Mouse (Mus musculus) intestine, postnatal 0 days (tissue): ENCODE measurements around the gene Cd63. TPM values are rescaled to one million over a fixed set of nuclear protein-coding genes. Genes with fewer than 3 reads are reported as not detected.

ENCODE experiments used
- ATAC-seq: fragments of 200-750 bp; cut with Nextera tagmentation; 2 replicates; pipeline ENCODE4 v1.8.0; 2017; ENCODE audit warnings: mild to moderate bottlenecking, moderate TSS enrichment, moderate library complexity
- H3K27ac ChIP-seq: fragments of 300-500 bp; sonication (generic); 2 replicates; pipeline ENCODE4 v1.5.1; 2014; ENCODE audit warnings: mild to moderate bottlenecking, low read depth, low read length, moderate library complexity
- H3K27me3 ChIP-seq: fragments of 300-500 bp; sonication (generic); replicated peaks from 2 replicates; pipeline ENCODE4 v1.6.1; 2014; ENCODE audit warnings: low read length, mixed read lengths; ENCODE audit not compliant: control insufficient read depth, insufficient read depth
- H3K36me3 ChIP-seq: fragments of 300-500 bp; sonication (generic); 2 replicates; pipeline ENCODE4 v1.6.1; 2014; ENCODE audit warnings: mild to moderate bottlenecking, moderate library complexity; ENCODE audit not compliant: control insufficient read depth, insufficient read depth
- H3K4me1 ChIP-seq: fragments of 300-500 bp; sonication (generic); replicated peaks from 2 replicates; pipeline ENCODE4 v1.6.1; 2014; ENCODE audit warnings: antibody characterized with exemption, low read length, mixed read lengths; ENCODE audit not compliant: control insufficient read depth, insufficient read depth
- H3K4me2 ChIP-seq: fragments of 300-500 bp; sonication (generic); replicated peaks from 2 replicates; pipeline ENCODE4 v1.6.1; 2014; ENCODE audit warnings: low read depth, mild to moderate bottlenecking, moderate library complexity
- H3K4me3 ChIP-seq: fragments of 300-500 bp; sonication (generic); 2 replicates; pipeline ENCODE4 v1.5.1; 2014; ENCODE audit warnings: low read depth, low read length
- H3K9ac ChIP-seq: fragments of 300-500 bp; sonication (generic); 2 replicates; pipeline ENCODE4 v1.6.1; 2014; ENCODE audit warnings: mild to moderate bottlenecking, low read depth, low read length
- H3K9me3 ChIP-seq: fragments of 300-500 bp; sonication (generic); 2 replicates; pipeline ENCODE4 v1.6.1; 2016; ENCODE audit warnings: mixed run types; ENCODE audit not compliant: control insufficient read depth
- CTCF ChIP-seq: sonication (generic); IDR thresholded peaks from 2 replicates; pipeline ENCODE4 v1.5.1; 2016; ENCODE audit warnings: low read depth, mild to moderate bottlenecking, control low read depth, antibody characterized with exemption, moderate library complexity
- WGBS: fragments of 180-500 bp; shearing (Covaris S2); extraction: QIAGEN DNeasy Blood & Tissue Kit; methylation state at CpG from one replicate; pipeline ENCODE4 v1.1.7; 2014; 5-methylcytosine and 5-hydroxymethylcytosine counted together
- polyA plus RNA-seq: library from polyadenylated mRNA; unstranded; fragments of >200 nt; fragmentation: Nextera tagmentation; extraction: Ambion mirVana; gene quantifications from 2 replicates; pipeline ENCODE4 v1.2.1, GENCODE M21; 2015

Cd63 gene
- polyA plus RNA-seq, 1 experiment from 2014 or later: 939 TPM

- no peak for ATAC-seq
- Histone ChIP-seq H3K27me3 (peaks cover 25% of the 10 kb centered on the region), H3K4me2 (no peak overlapping the region), H3K4me1 (no peaks in the 10 kb centered on the region), H3K27ac (no peak overlapping the region), H3K9ac (no peak overlapping the region), H3K36me3 (no peaks in the 10 kb centered on the region), H3K4me3 (no peak overlapping the region), H3K9me3 (no peaks in the 10 kb centered on the region)
- WGBS: 67% methylated on average over 7 of the region's 7 CpGs
- TF ChIP-seq CTCF: no peak
Observed at GRCm38 (mm10) chr10:128929638-128930378, 29.0 kb downstream of the Cd63 start.

- Histone ChIP-seq H3K9ac (no peak overlapping the region), H3K4me3 (no peak overlapping the region), H3K9me3 (no peaks in the 10 kb centered on the region), H3K36me3 (no peaks in the 10 kb centered on the region), H3K27ac (no peak overlapping the region), H3K4me2 (no peak overlapping the region), H3K27me3 (peaks cover 37% of the 10 kb centered on the region), H3K4me1 (no peaks in the 10 kb centered on the region)
- WGBS: 43% methylated on average over 2 of the region's 2 CpGs
- no peak for TF ChIP-seq CTCF
- no peak for ATAC-seq
Observed at GRCm38 (mm10) chr10:128931441-128931840, 30.7 kb downstream of the Cd63 start.

GRCm38 (mm10) chr10:128933574-128933973, 32.8 kb downstream of the Cd63 start, which contains the start of gene Itga7:
Itga7 (plus strand) TSS chr10:128933818.
- Histone ChIP-seq H3K9me3 (no peaks in the 10 kb centered on the region), H3K36me3 (no peaks in the 10 kb centered on the region), H3K4me1 (no peaks in the 10 kb centered on the region; the same call in 1 of the 2 replicates), H3K27me3 (peaks cover 37% of the 10 kb centered on the region), H3K4me2 (peak within 1 kb of the TSS; percentile 70), H3K9ac (peak within 1 kb of the TSS; percentile 45), H3K27ac (no peak within 1 kb of the TSS), H3K4me3 (peak within 1 kb of the TSS; percentile 40)
- 0% methylated on average over 26 of the region's 26 CpGs for WGBS
- peak; percentile 61 for ATAC-seq
- TF ChIP-seq CTCF: no peak

DNA sequence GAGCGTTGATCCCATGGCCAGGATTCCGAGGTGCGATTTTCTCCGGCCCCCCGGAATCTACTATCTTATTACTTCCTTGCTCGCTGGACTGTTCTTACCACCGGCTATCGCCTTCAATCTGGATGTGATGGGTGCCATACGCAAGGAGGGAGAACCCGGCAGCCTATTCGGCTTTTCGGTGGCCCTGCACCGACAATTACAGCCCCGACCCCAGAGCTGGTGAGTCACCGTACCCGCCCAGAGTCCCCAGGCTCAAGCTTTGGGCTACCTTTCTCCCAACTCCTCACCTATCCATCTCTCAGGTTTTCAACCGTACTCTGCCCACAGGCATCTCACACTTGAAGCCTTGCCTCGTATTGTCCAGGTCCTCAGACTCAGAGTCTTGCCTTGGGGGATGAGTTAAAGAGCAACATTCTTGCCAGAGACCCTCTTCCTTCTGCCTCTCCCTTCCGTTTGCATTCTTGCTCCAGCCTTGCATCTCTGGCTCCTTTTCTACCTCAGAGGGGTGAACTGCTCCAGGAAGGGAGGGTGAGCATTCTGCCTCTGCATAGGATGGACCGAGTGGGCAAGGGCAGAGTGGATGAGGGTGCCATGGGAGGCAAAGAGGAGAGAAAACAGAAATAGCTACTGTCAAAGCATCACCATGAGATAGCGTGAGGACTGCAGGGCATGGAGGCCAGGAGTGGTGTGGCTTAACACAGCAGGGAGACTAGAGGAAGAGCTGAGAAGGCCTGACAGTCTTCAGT, 33.4 kb downstream of the Cd63 start:
- Histone ChIP-seq H3K9ac (peak overlapping the region; percentile 45), H3K27me3 (peaks cover 37% of the 10 kb centered on the region), H3K4me3 (peak overlapping the region; percentile 40), H3K36me3 (no peaks in the 10 kb centered on the region), H3K27ac (no peak overlapping the region), H3K4me1 (no peaks in the 10 kb centered on the region; the same call in 1 of the 2 replicates), H3K9me3 (no peaks in the 10 kb centered on the region), H3K4me2 (peak overlapping the region; percentile 70)
- no peak for TF ChIP-seq CTCF
- WGBS: 5% methylated on average over 21 of the region's 21 CpGs
- ATAC-seq: no peak

DNA sequence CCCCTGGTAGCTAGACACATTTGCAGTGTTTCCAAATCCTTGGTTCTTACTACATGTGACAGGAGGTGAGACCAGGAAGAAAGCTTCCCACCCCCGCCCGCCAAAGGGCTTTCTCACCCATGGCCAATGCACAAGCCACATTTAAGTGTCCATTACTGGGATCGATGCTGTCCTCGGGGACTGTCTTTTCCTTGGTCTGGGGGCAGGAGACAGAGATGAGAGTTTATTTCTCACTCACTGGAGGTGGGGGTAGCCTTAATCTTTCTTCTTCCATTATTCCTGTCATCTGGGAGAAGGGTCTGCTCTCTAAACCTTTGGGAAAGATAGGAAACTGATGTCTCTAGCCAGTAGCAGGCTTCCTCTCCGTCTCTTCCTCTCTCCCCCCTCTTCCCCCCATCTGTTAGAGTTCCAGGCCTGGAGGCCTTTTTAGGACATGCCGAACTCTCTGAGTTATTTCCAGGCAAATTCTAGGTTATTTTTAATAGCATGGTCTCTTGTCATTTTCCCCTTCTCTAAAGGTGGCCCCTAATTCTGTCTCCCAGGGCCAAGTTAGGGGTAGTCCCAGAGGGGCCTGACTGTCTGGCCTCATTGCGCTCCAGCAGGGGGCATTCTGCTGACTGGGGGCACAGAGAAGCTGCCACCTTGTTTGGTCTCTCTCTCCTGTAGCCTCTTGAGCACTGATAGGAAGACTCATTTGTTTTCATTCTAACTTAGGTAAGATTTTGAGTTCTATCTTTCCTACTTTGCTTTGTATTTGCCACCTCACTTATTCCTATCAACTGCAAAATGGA, 34.4 kb downstream of the Cd63 start:
- WGBS: 68% methylated on average over 7 of the region's 7 CpGs

More for the DNA sequence above, 34.4 kb downstream of the Cd63 start:
- Histone ChIP-seq H3K4me3 (no peak overlapping the region; the same call in 1 of the 2 replicates), H3K27me3 (peaks cover 37% of the 10 kb centered on the region), H3K9me3 (no peaks in the 10 kb centered on the region), H3K27ac (no peak overlapping the region), H3K4me2 (peak overlapping the region; percentile 70), H3K4me1 (no peaks in the 10 kb centered on the region; the same call in 1 of the 2 replicates), H3K9ac (no peak overlapping the region), H3K36me3 (no peaks in the 10 kb centered on the region)
- no peak for ATAC-seq
- peak; percentile 24; the same call in 1 of the 2 replicates for TF ChIP-seq CTCF
